Mouse (Mus musculus) cortical plate, adult 2 months (tissue): ENCODE results near the gene Btbd3.

Source experiments
- CTCF ChIP-seq: fragments of 200-500 bp; IDR thresholded peaks from 2 replicates; pipeline ENCODE4 v1.5.1; 2011; ENCODE audit warnings: mild to moderate bottlenecking, control low read depth, low read length; ENCODE audit not compliant: insufficient read depth; ENCODE audit errors: extremely low read depth
- POLR2A ChIP-seq: fragments of 200-500 bp; IDR thresholded peaks from 2 replicates; pipeline ENCODE4 v1.6.1; 2011; ENCODE audit warnings: mild to moderate bottlenecking, low read length, control low read depth; ENCODE audit not compliant: insufficient read depth; ENCODE audit errors: extremely low read depth

- no peak for TF ChIP-seq CTCF
- TF ChIP-seq POLR2A, result no peak
These were observed 220.9 kb downstream of the Btbd3 start for GRCm38 (mm10) chr2:138477278-138477677.
